Mouse (Mus musculus) neural tube, embryonic 14.5 days (tissue): ENCODE results near the gene Nt5dc3. TPM values are rescaled to one million over a fixed set of nuclear protein-coding genes. Genes with fewer than 3 reads are reported as not detected.

ENCODE experiments used
- ATAC-seq: fragments of 200-750 bp; cut with Nextera tagmentation; 2 replicates; pipeline ENCODE4 v1.8.0; 2017; ENCODE audit warnings: low read depth, mild to moderate bottlenecking, moderate TSS enrichment, moderate library complexity
- H3K27ac ChIP-seq: fragments of 300-500 bp; sonication (generic); 2 replicates; pipeline ENCODE4 v1.5.1; 2014; ENCODE audit warnings: low read depth, mild to moderate bottlenecking, control low read depth, low read length, moderate library complexity, mixed read lengths
- H3K27me3 ChIP-seq: fragments of 300-500 bp; sonication (generic); 2 replicates; pipeline ENCODE4 v1.6.1; 2014; ENCODE audit warnings: low read length; ENCODE audit not compliant: control insufficient read depth, insufficient read depth
- H3K36me3 ChIP-seq: fragments of 300-500 bp; sonication (generic); 2 replicates; pipeline ENCODE4 v1.6.1; 2014; ENCODE audit warnings: low read length, mixed read lengths; ENCODE audit not compliant: control insufficient read depth, insufficient read depth
- H3K4me1 ChIP-seq: fragments of 300-500 bp; sonication (generic); 2 replicates; pipeline ENCODE4 v1.6.1; 2014; ENCODE audit warnings: low read length; ENCODE audit not compliant: control insufficient read depth, insufficient read depth
- H3K4me2 ChIP-seq: fragments of 300-500 bp; sonication (generic); 2 replicates; pipeline ENCODE4 v1.6.1; 2014; ENCODE audit warnings: mild to moderate bottlenecking, low read depth, low read length, control low read depth
- H3K4me3 ChIP-seq: fragments of 300-500 bp; sonication (generic); 2 replicates; pipeline ENCODE4 v1.5.1; 2014; ENCODE audit warnings: low read depth, low read length, control low read depth, mixed read lengths
- H3K9ac ChIP-seq: fragments of 300-500 bp; sonication (generic); replicated peaks from 2 replicates; pipeline ENCODE4 v1.6.1; 2014; ENCODE audit warnings: low read depth, mild to moderate bottlenecking, control low read depth, low read length, mixed read lengths
- H3K9me3 ChIP-seq: fragments of 300-500 bp; sonication (generic); 2 replicates; pipeline ENCODE4 v1.6.1; 2016; ENCODE audit warnings: low read length; ENCODE audit not compliant: control insufficient read depth
- WGBS: fragments of 180-500 bp; shearing (Covaris S2); extraction: QIAGEN DNeasy Blood & Tissue Kit; methylation state at CpG from one replicate; pipeline ENCODE4 v1.1.7; 2014; 5-methylcytosine and 5-hydroxymethylcytosine counted together
- polyA plus RNA-seq: library from polyadenylated mRNA; unstranded; fragments of >200 nt; fragmentation: Nextera tagmentation; extraction: Ambion mirVana; gene quantifications from 2 replicates; pipeline ENCODE4 v1.2.1, GENCODE M21; 2014

Gene Nt5dc3
- polyA plus RNA-seq, 1 experiment from 2014 or later = 14.9 TPM

DNA sequence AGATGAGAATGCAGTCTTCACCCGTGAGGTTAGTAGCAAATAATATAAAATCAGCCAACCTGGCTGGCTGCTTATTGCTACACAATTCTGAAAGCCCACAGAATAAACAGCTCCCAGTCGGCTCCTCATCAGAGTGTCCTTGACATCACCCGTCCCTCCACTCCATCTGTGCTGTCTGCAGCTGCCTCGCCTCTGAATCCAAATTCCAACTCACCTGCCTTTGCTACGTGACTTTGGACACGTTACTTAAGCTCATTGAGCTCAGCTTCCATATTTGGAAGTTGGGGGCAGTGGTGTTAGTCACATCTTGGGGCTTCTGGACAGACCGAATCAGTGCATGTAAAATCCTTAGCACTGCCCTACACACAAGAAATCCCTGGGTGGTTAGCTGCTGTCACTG lies 93.3 kb downstream of the Nt5dc3 start:
- H3K27ac ChIP-seq = no peak overlapping the region
- H3K27me3 ChIP-seq = no peaks in the 10 kb centered on the region
- no peak overlapping the region for H3K4me2 ChIP-seq
- H3K9me3 ChIP-seq = no peaks in the 10 kb centered on the region
- H3K4me1 ChIP-seq = no peaks in the 10 kb centered on the region
- H3K9ac ChIP-seq = no peak overlapping the region
- ATAC-seq = no peak
- no peak overlapping the region for H3K4me3 ChIP-seq
- H3K36me3 ChIP-seq = no peaks in the 10 kb centered on the region
- 83% methylated on average over 7 of the region's 7 CpGs for WGBS

DNA sequence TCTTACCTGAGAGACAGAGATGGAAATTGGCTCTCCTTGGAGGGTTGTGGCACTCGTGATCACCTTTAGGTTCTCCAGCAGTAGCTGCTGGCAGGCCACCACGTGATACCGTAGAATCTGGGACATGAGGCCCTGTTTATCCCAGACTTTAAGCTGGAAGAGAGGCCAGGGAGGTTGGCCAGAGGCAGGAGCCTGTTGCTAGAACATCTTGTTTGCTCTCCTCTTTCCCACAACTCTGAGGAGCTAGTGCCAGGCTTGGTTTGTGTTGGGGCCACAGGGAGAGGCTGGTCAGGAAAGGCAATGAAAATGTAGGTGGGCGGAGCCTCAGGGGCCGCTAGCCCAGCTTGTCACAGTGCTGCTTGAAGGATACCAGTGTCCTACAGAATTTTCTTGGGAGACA lies 93.8 kb downstream of the Nt5dc3 start:
- Histone ChIP-seq H3K36me3 (no peaks in the 10 kb centered on the region), H3K9ac (no peak overlapping the region), H3K4me2 (no peak overlapping the region), H3K4me3 (no peak overlapping the region), H3K27ac (no peak overlapping the region), H3K9me3 (no peaks in the 10 kb centered on the region), H3K4me1 (no peaks in the 10 kb centered on the region), H3K27me3 (no peaks in the 10 kb centered on the region)
- ATAC-seq = no peak
- WGBS = 74% methylated on average over 5 of the region's 5 CpGs

DNA sequence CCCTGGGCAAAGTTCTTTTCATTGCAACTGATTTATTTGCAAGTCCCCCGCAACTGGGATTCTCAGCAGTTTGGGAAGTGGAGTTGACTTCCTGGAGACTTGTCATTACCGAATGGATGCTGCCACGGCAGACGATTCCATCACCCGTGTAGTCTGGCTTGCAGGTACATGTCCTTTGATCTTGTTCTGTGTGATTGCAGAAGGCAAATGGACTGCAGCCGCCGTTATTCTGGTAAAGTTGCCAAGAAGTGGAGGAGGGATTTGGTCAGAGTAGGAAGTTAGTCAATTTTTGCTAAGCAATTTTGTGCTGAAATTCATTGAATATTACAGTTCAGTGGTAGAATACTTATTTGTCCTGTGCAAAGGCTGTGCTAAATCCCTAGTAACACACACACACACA lies 99.9 kb downstream of the Nt5dc3 start:
- no peak overlapping the region for H3K9ac ChIP-seq
- H3K27me3 ChIP-seq = no peaks in the 10 kb centered on the region
- ATAC-seq = no peak
- H3K27ac ChIP-seq = no peak overlapping the region
- WGBS = 81% methylated on average over 7 of the region's 7 CpGs
- no peak overlapping the region for H3K4me3 ChIP-seq
- H3K4me2 ChIP-seq = no peak overlapping the region
- H3K9me3 ChIP-seq = no peaks in the 10 kb centered on the region
- H3K4me1 ChIP-seq = no peaks in the 10 kb centered on the region
- no peaks in the 10 kb centered on the region for H3K36me3 ChIP-seq

DNA sequence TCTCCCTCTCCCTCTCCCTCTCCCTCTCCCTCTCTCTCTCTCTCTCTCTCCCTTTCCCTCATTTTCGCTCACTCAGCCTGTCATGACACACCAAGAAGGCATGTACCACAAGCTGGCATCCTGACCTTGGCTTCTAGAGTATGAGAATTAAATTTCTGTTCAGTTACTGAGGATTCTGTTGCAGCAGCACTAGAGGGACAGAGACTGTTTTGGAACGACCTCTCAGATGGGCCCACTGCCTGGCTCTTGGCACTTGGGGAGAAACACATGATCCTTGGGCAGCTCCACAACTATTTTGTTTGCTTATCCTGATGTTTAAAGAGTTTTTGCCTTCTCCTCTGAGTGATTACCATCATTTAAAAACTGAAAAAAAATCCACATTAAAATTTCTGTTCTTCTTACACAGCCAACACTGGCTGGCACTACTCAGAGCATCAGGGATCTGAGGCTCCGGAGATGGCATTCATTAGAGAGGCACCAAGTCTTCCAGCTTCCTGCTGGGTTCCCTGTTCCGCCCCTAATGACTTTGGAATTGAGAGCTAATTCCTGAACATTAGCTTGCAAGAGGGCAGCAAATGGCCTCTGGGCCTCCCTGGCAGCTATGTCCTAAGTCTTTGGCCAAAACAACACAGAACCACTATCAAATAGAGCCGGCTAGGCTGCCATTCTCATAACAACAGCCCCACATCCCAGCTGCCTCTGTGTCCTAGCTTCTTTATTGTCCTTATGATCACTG lies 101.4 kb downstream of the Nt5dc3 start:
- H3K27me3 ChIP-seq = no peaks in the 10 kb centered on the region
- no peak overlapping the region for H3K27ac ChIP-seq
- WGBS = 48% methylated on average over 5 of the region's 5 CpGs
- H3K4me1 ChIP-seq = no peaks in the 10 kb centered on the region
- no peak overlapping the region for H3K9ac ChIP-seq
- H3K9me3 ChIP-seq = no peaks in the 10 kb centered on the region
- H3K4me3 ChIP-seq = no peak overlapping the region
- no peaks in the 10 kb centered on the region for H3K36me3 ChIP-seq
- no peak overlapping the region for H3K4me2 ChIP-seq
- no peak for ATAC-seq

DNA sequence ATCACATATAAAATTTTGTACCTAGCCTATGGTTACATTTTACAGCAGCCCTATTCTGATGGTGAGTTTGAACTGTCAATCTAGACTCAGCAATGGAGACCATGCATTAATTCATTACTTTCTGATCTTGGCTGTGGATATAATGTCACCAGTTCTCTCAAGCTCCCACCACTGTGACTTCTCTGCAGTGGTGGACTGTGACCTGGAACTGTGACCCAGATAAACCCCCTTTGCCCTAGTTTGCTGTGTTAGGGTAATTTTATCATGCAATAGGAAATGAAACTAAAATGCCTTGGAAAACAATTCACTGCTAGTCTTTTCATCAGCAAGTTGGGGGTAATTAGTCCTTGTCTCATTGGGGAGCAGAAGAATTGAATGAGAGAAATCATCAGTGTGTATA lies 102.6 kb downstream of the Nt5dc3 start:
- no peaks in the 10 kb centered on the region for H3K4me1 ChIP-seq
- no peak overlapping the region for H3K27ac ChIP-seq
- no peak overlapping the region for H3K4me2 ChIP-seq
- no peak for ATAC-seq
- H3K9me3 ChIP-seq = no peaks in the 10 kb centered on the region
- H3K36me3 ChIP-seq = no peaks in the 10 kb centered on the region
- H3K9ac ChIP-seq = no peak overlapping the region
- H3K4me3 ChIP-seq = no peak overlapping the region
- no peaks in the 10 kb centered on the region for H3K27me3 ChIP-seq

DNA sequence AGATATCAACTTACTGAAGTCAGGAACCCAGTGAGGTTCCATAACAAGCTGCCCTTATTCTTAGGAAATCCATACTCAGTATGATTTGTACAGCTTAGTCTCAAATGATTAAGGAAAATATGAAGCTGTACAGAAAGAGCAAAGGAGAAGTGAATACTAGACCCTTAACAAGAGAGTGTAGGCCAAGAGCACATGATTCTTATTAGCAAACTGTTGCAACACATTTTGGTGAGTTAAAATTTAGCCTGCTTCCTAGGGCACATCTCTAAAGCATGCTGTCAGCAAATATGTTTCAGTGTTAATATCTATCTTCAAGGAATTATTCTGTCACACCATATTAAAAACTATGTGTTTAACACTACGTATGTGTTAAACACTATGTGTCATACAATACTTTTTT lies 107.6 kb downstream of the Nt5dc3 start:
- Histone ChIP-seq H3K4me3 (no peak overlapping the region), H3K27ac (no peak overlapping the region), H3K36me3 (no peaks in the 10 kb centered on the region), H3K4me2 (no peak overlapping the region), H3K9me3 (no peaks in the 10 kb centered on the region), H3K9ac (no peak overlapping the region), H3K4me1 (no peaks in the 10 kb centered on the region), H3K27me3 (no peaks in the 10 kb centered on the region)
- WGBS = 96% methylated on average over 1 of the region's 1 CpGs
- no peak for ATAC-seq

Other genes starting within 250 kb of the Nt5dc3 start
- 246 and 273 TPM in 2 replicates for gene Hsp90b1, start 73.5 kb upstream of the Nt5dc3 start, polyA plus RNA-seq
- gene Ttc41, start 73.2 kb upstream of the Nt5dc3 start, polyA plus RNA-seq = 2.0 and 3.0 TPM in 2 replicates
- 1.9 TPM in 1 of 2 replicates, not detected in the other for gene Gm49358, start 15.0 kb upstream of the Nt5dc3 start, polyA plus RNA-seq
- gene Stab2, start 229.0 kb downstream of the Nt5dc3 start, polyA plus RNA-seq = 0.23 and 0.36 TPM in 2 replicates